Mouse (Mus musculus): ENCODE results near the gene Surf6. TPM values are rescaled to one million over a fixed set of nuclear protein-coding genes. Genes with fewer than 3 reads are reported as not detected.

Surf6 gene
- polyA plus RNA-seq (2012; rRNA removed): 11.4 and 11.7 TPM in 2 replicates

DNA sequence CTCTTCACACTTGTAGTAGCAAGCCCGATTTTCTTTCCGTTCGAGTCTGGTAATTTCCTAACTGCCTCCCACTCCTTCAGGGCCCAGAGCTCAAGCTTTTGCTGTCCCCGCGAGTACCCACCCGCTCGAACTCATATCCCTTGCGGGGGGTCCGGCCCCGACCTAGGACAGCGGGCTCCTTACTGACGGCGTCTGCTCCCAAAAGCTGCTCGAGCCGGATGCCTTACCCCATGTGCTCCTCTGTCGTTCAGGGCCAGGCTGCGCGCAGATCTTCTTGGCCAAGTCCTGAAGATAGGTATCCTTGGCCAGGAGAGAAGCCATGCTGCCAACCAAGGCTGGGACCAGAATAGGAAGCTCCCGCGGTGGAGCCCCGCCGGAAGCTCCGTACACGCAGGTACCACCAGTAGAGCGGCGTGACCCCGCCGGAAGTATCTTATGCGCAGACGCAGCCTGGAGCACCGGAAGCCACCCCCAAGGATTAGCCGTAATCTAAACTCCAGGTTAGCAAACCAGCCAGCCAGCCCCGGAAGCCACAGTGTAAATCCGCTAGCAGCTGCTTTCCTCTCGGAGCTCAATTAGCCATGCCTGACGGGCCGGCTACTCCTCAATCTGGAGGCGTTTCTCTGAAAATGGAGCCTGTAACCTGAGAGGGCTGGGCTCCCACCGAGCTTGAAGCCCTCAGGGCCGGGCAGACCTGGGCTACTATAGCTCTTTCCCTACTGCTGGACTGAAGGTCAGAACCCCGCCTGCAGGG is at the start of gene Surf6:
TSS of gene Surf6 (minus strand) at position 413 of the 754 bp plus-strand sequence.
- H3K4me1 ChIP-seq (ENCODE audit: control insufficient read depth, insufficient read depth, insufficient read length): peaks cover 7% of the 10 kb centered on the region; the same call in 1 of the 2 replicates
- H3K27me3 ChIP-seq (ENCODE audit: control insufficient read depth, insufficient read depth, low read length): no peaks in the 10 kb centered on the region
- peak within 1 kb of the TSS; percentile 74 for H3K27ac ChIP-seq (ENCODE audit: insufficient read depth, low read length)
- peak within 1 kb of the TSS; percentile 75 for H3K4me3 ChIP-seq (ENCODE audit: extremely low read depth, insufficient read depth, insufficient read length)
- WGBS: under 1% methylated on average over 41 of the region's 41 CpGs
- DNase-seq (ENCODE audit: low read depth in 1 of 2, low spot score in 2 of 2): peak; percentile 88 to 97
- peaks cover 19% of the 10 kb centered on the region for H3K36me3 ChIP-seq (ENCODE audit: control insufficient read depth, insufficient read depth, low read length)
- TF ChIP-seq CTCF (IDR thresholded peaks at IDR 0.05; ENCODE audit: extremely low read depth, insufficient read depth, insufficient read length, insufficient replicate concordance): no peak
- TF ChIP-seq POLR2A (IDR thresholded peaks at IDR 0.05; ENCODE audit: low read depth, low read length): peak; percentile 22; the same call in 1 of the 2 replicates

GRCm38 (mm10) chr2:26952193-26952592 is 49.5 kb upstream of the Surf6 start:
- DNase-seq (ENCODE audit: low read depth in 1 of 2, low spot score in 2 of 2): no peak
- H3K27ac ChIP-seq (ENCODE audit: insufficient read depth, low read length): no peak overlapping the region
- no peak overlapping the region for H3K4me3 ChIP-seq (ENCODE audit: extremely low read depth, insufficient read depth, insufficient read length)
- no peaks in the 10 kb centered on the region for H3K27me3 ChIP-seq (ENCODE audit: control insufficient read depth, insufficient read depth, low read length)
- TF ChIP-seq CTCF (IDR thresholded peaks at IDR 0.05; ENCODE audit: extremely low read depth, insufficient read depth, insufficient read length, insufficient replicate concordance): no peak
- TF ChIP-seq POLR2A (IDR thresholded peaks at IDR 0.05; ENCODE audit: low read depth, low read length): no peak
- peaks cover 36% of the 10 kb centered on the region for H3K36me3 ChIP-seq (ENCODE audit: control insufficient read depth, insufficient read depth, low read length)
- no peaks in the 10 kb centered on the region for H3K4me1 ChIP-seq (ENCODE audit: control insufficient read depth, insufficient read depth, insufficient read length)
- WGBS: 85% methylated on average over 4 of the region's 4 CpGs

GRCm38 (mm10) chr2:26951346-26951905 is 48.7 kb upstream of the Surf6 start:
- H3K4me1 ChIP-seq (ENCODE audit: control insufficient read depth, insufficient read depth, insufficient read length): no peaks in the 10 kb centered on the region
- peaks cover 34% of the 10 kb centered on the region for H3K36me3 ChIP-seq (ENCODE audit: control insufficient read depth, insufficient read depth, low read length)
- no peak for DNase-seq (ENCODE audit: low read depth in 1 of 2, low spot score in 2 of 2)
- no peak for TF ChIP-seq CTCF (IDR thresholded peaks at IDR 0.05; ENCODE audit: extremely low read depth, insufficient read depth, insufficient read length, insufficient replicate concordance)
- no peak for TF ChIP-seq POLR2A (IDR thresholded peaks at IDR 0.05; ENCODE audit: low read depth, low read length)
- no peak overlapping the region for H3K27ac ChIP-seq (ENCODE audit: insufficient read depth, low read length)
- H3K4me3 ChIP-seq (ENCODE audit: extremely low read depth, insufficient read depth, insufficient read length): no peak overlapping the region
- H3K27me3 ChIP-seq (ENCODE audit: control insufficient read depth, insufficient read depth, low read length): no peaks in the 10 kb centered on the region
- WGBS: 88% methylated on average over 8 of the region's 8 CpGs

GRCm38 (mm10) chr2:26950411-26950810 is 47.7 kb upstream of the Surf6 start:
- DNase-seq (ENCODE audit: low read depth in 1 of 2, low spot score in 2 of 2): no peak
- Histone ChIP-seq H3K36me3 (ENCODE audit: control insufficient read depth, insufficient read depth, low read length) (peaks cover 28% of the 10 kb centered on the region), H3K27ac (ENCODE audit: insufficient read depth, low read length) (no peak overlapping the region), H3K27me3 (ENCODE audit: control insufficient read depth, insufficient read depth, low read length) (no peaks in the 10 kb centered on the region), H3K4me1 (ENCODE audit: control insufficient read depth, insufficient read depth, insufficient read length) (no peaks in the 10 kb centered on the region), H3K4me3 (ENCODE audit: extremely low read depth, insufficient read depth, insufficient read length) (no peak overlapping the region)
- 83% methylated on average over 2 of the region's 2 CpGs for WGBS
- TF ChIP-seq CTCF (IDR thresholded peaks at IDR 0.05; ENCODE audit: extremely low read depth, insufficient read depth, insufficient read length, insufficient replicate concordance): no peak
- TF ChIP-seq POLR2A (IDR thresholded peaks at IDR 0.05; ENCODE audit: low read depth, low read length): no peak

DNA sequence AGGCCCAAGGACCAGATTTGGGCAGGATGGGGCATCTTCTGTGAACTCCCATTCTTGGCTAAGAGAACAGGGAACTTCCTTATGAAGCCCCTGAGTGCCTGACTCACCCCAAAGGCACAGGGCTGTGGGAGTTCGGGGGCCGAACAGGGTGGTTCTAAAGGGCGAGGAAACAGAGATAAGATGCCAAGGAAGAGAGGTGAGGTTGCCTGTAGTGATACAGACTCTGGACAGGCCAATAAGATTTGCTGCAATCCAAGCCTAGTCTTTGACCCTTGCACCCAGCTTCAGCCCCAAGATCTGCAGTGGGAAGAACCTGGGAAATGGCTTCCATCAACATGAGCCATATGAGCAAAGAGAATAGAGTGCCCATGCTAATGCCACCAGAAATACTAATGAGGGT is 40.6 kb upstream of the Surf6 start:
- no peak overlapping the region for H3K4me3 ChIP-seq (ENCODE audit: extremely low read depth, insufficient read depth, insufficient read length)
- peaks cover 2% of the 10 kb centered on the region; the same call in 1 of the 2 replicates for H3K36me3 ChIP-seq (ENCODE audit: control insufficient read depth, insufficient read depth, low read length)
- no peaks in the 10 kb centered on the region for H3K27me3 ChIP-seq (ENCODE audit: control insufficient read depth, insufficient read depth, low read length)
- no peak for TF ChIP-seq CTCF (IDR thresholded peaks at IDR 0.05; ENCODE audit: extremely low read depth, insufficient read depth, insufficient read length, insufficient replicate concordance)
- no peak for TF ChIP-seq POLR2A (IDR thresholded peaks at IDR 0.05; ENCODE audit: low read depth, low read length)
- no peaks in the 10 kb centered on the region for H3K4me1 ChIP-seq (ENCODE audit: control insufficient read depth, insufficient read depth, insufficient read length)
- WGBS: 81% methylated on average over 3 of the region's 3 CpGs
- DNase-seq (ENCODE audit: low read depth in 1 of 2, low spot score in 2 of 2): no peak
- no peak overlapping the region for H3K27ac ChIP-seq (ENCODE audit: insufficient read depth, low read length)

GRCm38 (mm10) chr2:26941539-26941938 is 38.9 kb upstream of the Surf6 start:
- no peak overlapping the region for H3K27ac ChIP-seq (ENCODE audit: insufficient read depth, low read length)
- WGBS: 39% methylated on average over 5 of the region's 5 CpGs
- no peaks in the 10 kb centered on the region for H3K36me3 ChIP-seq (ENCODE audit: control insufficient read depth, insufficient read depth, low read length)
- peaks cover under 1% of the 10 kb centered on the region; the same call in 1 of the 2 replicates for H3K4me1 ChIP-seq (ENCODE audit: control insufficient read depth, insufficient read depth, insufficient read length)
- DNase-seq (ENCODE audit: low read depth in 1 of 2, low spot score in 2 of 2): no peak
- H3K4me3 ChIP-seq (ENCODE audit: extremely low read depth, insufficient read depth, insufficient read length): no peak overlapping the region
- H3K27me3 ChIP-seq (ENCODE audit: control insufficient read depth, insufficient read depth, low read length): no peaks in the 10 kb centered on the region
- TF ChIP-seq CTCF (IDR thresholded peaks at IDR 0.05; ENCODE audit: extremely low read depth, insufficient read depth, insufficient read length, insufficient replicate concordance) (peak; percentile 24; the same call in 1 of the 2 replicates), POLR2A (IDR thresholded peaks at IDR 0.05; ENCODE audit: low read depth, low read length) (no peak)

DNA sequence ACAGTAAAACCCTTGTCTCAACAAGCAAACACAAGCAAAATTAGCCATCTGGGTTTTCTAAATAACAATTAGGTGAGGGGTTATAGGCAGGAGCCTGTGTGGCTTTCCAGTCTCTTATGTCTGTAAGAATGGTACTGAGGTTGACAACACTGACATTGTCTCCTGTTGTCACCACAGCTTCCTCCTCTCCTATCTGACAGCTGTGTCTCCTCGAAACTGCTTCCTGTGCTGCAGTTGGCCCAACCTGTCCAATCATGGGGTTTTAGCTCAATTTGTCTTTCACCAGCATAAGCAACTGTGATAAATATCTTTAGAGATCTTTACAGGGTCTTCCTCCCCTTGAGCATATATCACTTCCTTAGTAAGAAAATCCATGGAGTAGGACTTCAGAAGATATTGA is 33.7 kb upstream of the Surf6 start:
- Histone ChIP-seq H3K36me3 (ENCODE audit: control insufficient read depth, insufficient read depth, low read length) (no peaks in the 10 kb centered on the region), H3K27ac (ENCODE audit: insufficient read depth, low read length) (no peak overlapping the region), H3K4me1 (ENCODE audit: control insufficient read depth, insufficient read depth, insufficient read length) (peaks cover 7% of the 10 kb centered on the region; the same call in 1 of the 2 replicates), H3K4me3 (ENCODE audit: extremely low read depth, insufficient read depth, insufficient read length) (no peak overlapping the region), H3K27me3 (ENCODE audit: control insufficient read depth, insufficient read depth, low read length) (no peaks in the 10 kb centered on the region)
- no peak for DNase-seq (ENCODE audit: low read depth in 1 of 2, low spot score in 2 of 2)
- TF ChIP-seq POLR2A (IDR thresholded peaks at IDR 0.05; ENCODE audit: low read depth, low read length): no peak
- no peak for TF ChIP-seq CTCF (IDR thresholded peaks at IDR 0.05; ENCODE audit: extremely low read depth, insufficient read depth, insufficient read length, insufficient replicate concordance)
- 11% methylated on average over 1 of the region's 1 CpGs for WGBS
